Mouse (Mus musculus) C2C12 (cell line): ENCODE data around the gene Col27a1.
"Not testable (repeated sequence)": the region's sequence is repeated elsewhere in the genome, so short reads cannot be mapped to it uniquely, and the experiment has no call there.

Experiments used
- CTCF ChIP-seq: IDR thresholded peaks from one replicate; pipeline ENCODE4 v1.5.1; 2011; ENCODE audit not compliant: control insufficient read depth, insufficient read depth, insufficient read length
- FOSL1 ChIP-seq: IDR thresholded peaks from one replicate; pipeline ENCODE4 v1.8.0; 2011; ENCODE audit warnings: mild to moderate bottlenecking, low read length; ENCODE audit not compliant: poor library complexity, insufficient read depth, severe bottlenecking
- MAX ChIP-seq: IDR thresholded peaks from one replicate; pipeline ENCODE4 v1.6.1; 2011; ENCODE audit warnings: mild to moderate bottlenecking, control low read depth
- MYOD1 ChIP-seq: IDR thresholded peaks from one replicate; pipeline ENCODE4 v1.6.1; 2011; ENCODE audit warnings: low read depth; ENCODE audit not compliant: control insufficient read depth, insufficient read length
- MYOG ChIP-seq: IDR thresholded peaks from one replicate; pipeline ENCODE4 v1.6.1; 2011; ENCODE audit not compliant: control insufficient read depth, insufficient read length; ENCODE audit errors: extremely low read depth
- USF1 ChIP-seq: IDR thresholded peaks from one replicate; pipeline ENCODE4 v1.6.1; 2011; ENCODE audit warnings: low read depth, mild to moderate bottlenecking, control low read depth, moderate library complexity

- peak; percentile 46 for TF ChIP-seq CTCF
- TF ChIP-seq USF1, MAX, MYOD1, FOSL1, MYOG: not testable (repeated sequence)
These were observed 105.8 kb downstream of the Col27a1 start for GRCm38 (mm10) chr4:63319566-63319965.
